Mouse (Mus musculus) heart, embryonic 14.5 days (tissue): Measurements from ENCODE around the gene Afap1. TPM values are rescaled to one million over a fixed set of nuclear protein-coding genes. Genes with fewer than 3 reads are reported as not detected.

Experiments
- ATAC-seq: fragments of 200-750 bp; cut with Nextera tagmentation; 2 replicates; pipeline ENCODE4 v1.8.0; 2017; ENCODE audit warnings: low read depth, moderate TSS enrichment; ENCODE audit not compliant: insufficient number of reproducible peaks, insufficient read depth, low FRiP score
- H3K27ac ChIP-seq, 2 experiments: fragments of 200-500 bp in 1 of 2; fragments of 300-500 bp in 1 of 2; sonication (generic) in 1 of 2; replicated peaks in 1 of 2; 2 replicates each; pipeline ENCODE4 v1.5.1; 2012 to 2014; ENCODE audit warnings: low read depth in 2 of 2, low read length in 2 of 2, control low read depth in 1 of 2, mild to moderate bottlenecking in 1 of 2, mixed read lengths in 1 of 2; ENCODE audit not compliant: control insufficient read depth in 1 of 2, insufficient read depth in 1 of 2
- H3K27me3 ChIP-seq: fragments of 300-500 bp; sonication (generic); 2 replicates; pipeline ENCODE4 v1.6.1; 2014; ENCODE audit warnings: mild to moderate bottlenecking, low read length, control low read depth; ENCODE audit not compliant: control insufficient read depth, insufficient read depth
- H3K36me3 ChIP-seq: fragments of 300-500 bp; sonication (generic); 2 replicates; pipeline ENCODE4 v1.6.1; 2014; ENCODE audit warnings: mild to moderate bottlenecking, control low read depth, low read length, mixed read lengths; ENCODE audit not compliant: control insufficient read depth, insufficient read depth
- H3K4me1 ChIP-seq, 2 experiments: fragments of 200-500 bp in 1 of 2; fragments of 300-500 bp in 1 of 2; sonication (generic) in 1 of 2; 2 replicates each; pipeline ENCODE4 v1.6.1; 2012 to 2014; ENCODE audit warnings: low read length in 2 of 2, control low read depth in 1 of 2, mixed read lengths in 1 of 2; ENCODE audit not compliant: control insufficient read depth in 2 of 2, insufficient read depth in 2 of 2
- H3K4me2 ChIP-seq: fragments of 300-500 bp; sonication (generic); 2 replicates; pipeline ENCODE4 v1.6.1; 2014; ENCODE audit warnings: mild to moderate bottlenecking, low read length
- H3K4me3 ChIP-seq, 2 experiments: fragments of 200-500 bp in 1 of 2; fragments of 300-500 bp in 1 of 2; sonication (generic) in 1 of 2; 2 replicates each; pipeline ENCODE4 v1.5.1; 2012 to 2014; ENCODE audit warnings: low read length in 2 of 2, mild to moderate bottlenecking in 2 of 2, control low read depth in 1 of 2, low read depth in 1 of 2, moderate library complexity in 1 of 2; ENCODE audit not compliant: control insufficient read depth in 1 of 2, insufficient read depth in 1 of 2
- H3K9ac ChIP-seq: fragments of 300-500 bp; sonication (generic); 2 replicates; pipeline ENCODE4 v1.6.1; 2014; ENCODE audit warnings: mild to moderate bottlenecking, low read length
- H3K9me3 ChIP-seq: fragments of 300-500 bp; sonication (generic); 2 replicates; pipeline ENCODE4 v1.6.1; 2016; ENCODE audit warnings: low read length, control low read depth; ENCODE audit not compliant: control insufficient read depth
- WGBS: fragments of 180-500 bp; shearing (Covaris S2); extraction: QIAGEN DNeasy Blood & Tissue Kit; methylation state at CpG from one replicate; pipeline ENCODE4 v1.1.7; 2014; 5-methylcytosine and 5-hydroxymethylcytosine counted together
- polyA plus RNA-seq: library from polyadenylated mRNA; unstranded; fragments of >200 nt; fragmentation: Nextera tagmentation; extraction: Ambion mirVana; gene quantifications from 2 replicates; pipeline ENCODE4 v1.2.1, GENCODE M21; 2014

Gene Afap1
- polyA plus RNA-seq, 1 experiment from 2014 or later: 24.8 TPM

GRCm38 (mm10) chr5:35920557-35920956, 27.4 kb downstream of the Afap1 start:
- peak overlapping the region; percentile 78 for H3K9ac ChIP-seq

DNA sequence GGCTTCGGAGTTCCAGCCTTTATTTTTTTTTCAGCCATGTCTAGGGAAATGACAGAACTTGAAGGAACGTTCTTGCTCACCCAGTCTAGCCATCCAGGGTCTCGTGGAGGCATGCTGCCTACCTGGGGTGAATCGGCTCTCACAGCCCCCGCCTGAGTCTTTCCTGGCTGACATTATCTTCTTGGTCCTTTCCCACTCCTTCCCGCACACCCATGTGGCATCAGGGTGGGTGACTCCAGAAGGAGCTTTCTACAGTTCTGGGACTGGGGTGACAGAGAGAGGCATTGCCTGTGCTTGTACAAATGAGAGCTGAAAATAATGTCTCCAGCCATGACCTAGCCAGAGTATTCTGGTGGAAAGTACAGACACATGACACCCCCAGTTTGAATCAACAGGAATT, 28.0 kb downstream of the Afap1 start:
- peak overlapping the region; percentile 78 for H3K9ac ChIP-seq
- H3K27ac ChIP-seq: peak overlapping the region; percentile 99 to 100
- H3K4me1 ChIP-seq: peaks cover 86 to 97% of the 10 kb centered on the region in 2 experiments
- H3K4me3 ChIP-seq: no peak overlapping the region
- H3K9me3 ChIP-seq: no peaks in the 10 kb centered on the region
- H3K27me3 ChIP-seq: no peaks in the 10 kb centered on the region
- 0 out of 2 replicates have a peak, but pooled peaks cover 5% of the 10 kb centered on the region for H3K36me3 ChIP-seq
- ATAC-seq: no peak
- peak overlapping the region; percentile 63 for H3K4me2 ChIP-seq
- WGBS: 17% methylated on average over 6 of the region's 6 CpGs

More at GRCm38 (mm10) chr5:35920557-35920956, 27.4 kb downstream of the Afap1 start:
- Histone ChIP-seq H3K4me1 (peaks cover 84 to 97% of the 10 kb centered on the region in 2 experiments), H3K4me2 (peak overlapping the region; percentile 63), H3K27me3 (no peaks in the 10 kb centered on the region), H3K4me3 (no peak overlapping the region), H3K36me3 (0 out of 2 replicates have a peak, but pooled peaks cover 5% of the 10 kb centered on the region), H3K9me3 (no peaks in the 10 kb centered on the region), H3K27ac (peak overlapping the region; percentile 99 to 100)
- no peak for ATAC-seq

GRCm38 (mm10) chr5:35921595-35922254, 28.6 kb downstream of the Afap1 start:
- 9% methylated on average over 10 of the region's 10 CpGs for WGBS
- H3K36me3 ChIP-seq: 0 out of 2 replicates have a peak, but pooled peaks cover 5% of the 10 kb centered on the region
- H3K4me2 ChIP-seq: peak overlapping the region; percentile 63
- H3K9me3 ChIP-seq: no peaks in the 10 kb centered on the region
- ATAC-seq: peak; percentile 89
- H3K9ac ChIP-seq: peak overlapping the region; percentile 78
- H3K4me1 ChIP-seq: peaks cover 89 to 97% of the 10 kb centered on the region in 2 experiments
- H3K27me3 ChIP-seq: no peaks in the 10 kb centered on the region
- peak overlapping the region; percentile 99 to 100 for H3K27ac ChIP-seq
- peak overlapping the region; percentile 12 to 16; a peak in 3 of 4 replicates for H3K4me3 ChIP-seq

DNA sequence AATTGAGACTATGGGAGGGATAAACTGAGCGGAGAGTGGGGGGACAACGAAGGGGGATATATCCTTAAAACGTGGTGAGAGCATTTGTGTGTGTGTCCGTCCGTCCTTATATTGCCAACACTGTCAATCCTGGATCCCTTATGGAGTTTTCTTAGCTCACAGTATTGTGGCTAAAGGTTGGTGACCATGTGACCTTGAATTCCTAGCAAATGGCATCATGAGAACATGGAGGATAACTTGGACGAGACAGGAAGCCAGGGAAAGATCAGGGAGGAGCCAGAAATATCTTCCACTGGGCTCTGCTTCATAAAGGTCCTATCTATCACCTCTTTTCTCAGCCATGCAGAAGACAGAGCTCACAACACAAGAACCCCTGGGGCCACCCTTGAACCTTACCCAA, 30.3 kb downstream of the Afap1 start:
- Histone ChIP-seq H3K9ac (no peak overlapping the region), H3K4me2 (peak overlapping the region; percentile 63), H3K9me3 (no peaks in the 10 kb centered on the region), H3K27me3 (no peaks in the 10 kb centered on the region), H3K36me3 (no peaks in the 10 kb centered on the region), H3K27ac (peak overlapping the region; percentile 99 to 100), H3K4me3 (no peak overlapping the region), H3K4me1 (peaks cover 80 to 93% of the 10 kb centered on the region in 2 experiments)
- 65% methylated on average over 6 of the region's 6 CpGs for WGBS
- no peak for ATAC-seq

- H3K27me3 ChIP-seq: no peaks in the 10 kb centered on the region
- peak overlapping the region; percentile 45 for H3K9ac ChIP-seq
- WGBS: 41% methylated on average over 12 of the region's 12 CpGs
- peaks cover 64 to 75% of the 10 kb centered on the region in 2 experiments for H3K4me1 ChIP-seq
- peak overlapping the region; percentile 18 to 100 for H3K27ac ChIP-seq
- H3K9me3 ChIP-seq: no peaks in the 10 kb centered on the region
- H3K4me2 ChIP-seq: 0 out of 2 replicates have a peak overlapping the region, but pooled peaks have one; percentile 22
- H3K4me3 ChIP-seq: no peak overlapping the region
- ATAC-seq: no peak
- H3K36me3 ChIP-seq: 0 out of 2 replicates have a peak, but pooled peaks cover 4% of the 10 kb centered on the region
Observed at GRCm38 (mm10) chr5:35925171-35925634, 32.1 kb downstream of the Afap1 start.

DNA sequence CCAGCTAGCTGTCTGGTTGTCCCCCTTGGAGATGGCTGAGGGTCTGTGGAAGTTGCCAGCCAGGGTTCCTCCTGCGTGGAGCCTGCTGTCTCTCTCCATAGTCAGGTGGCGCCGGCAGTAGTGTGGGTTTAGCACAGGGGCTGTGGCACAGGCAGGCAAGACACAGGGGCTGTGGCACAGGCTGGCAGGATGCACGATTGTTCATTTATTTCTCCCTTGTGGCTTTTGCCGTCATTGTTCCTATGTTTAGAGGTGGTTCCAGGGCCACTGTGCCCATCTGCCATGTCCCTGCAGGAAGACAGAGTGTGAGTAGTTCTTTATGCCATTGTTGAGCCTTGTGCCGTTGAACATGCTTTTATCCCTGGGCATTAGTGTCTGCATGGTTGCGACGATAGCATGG, 33.4 kb downstream of the Afap1 start:
- no peaks in the 10 kb centered on the region for H3K9me3 ChIP-seq
- H3K4me2 ChIP-seq: no peak overlapping the region
- 82% methylated on average over 8 of the region's 8 CpGs for WGBS
- no peak for ATAC-seq
- H3K27ac ChIP-seq: no peak overlapping the region
- H3K4me3 ChIP-seq: no peak overlapping the region
- H3K27me3 ChIP-seq: no peaks in the 10 kb centered on the region
- peak overlapping the region; percentile 10; the same call in 1 of the 2 replicates for H3K9ac ChIP-seq
- H3K4me1 ChIP-seq: peaks cover 59 to 68% of the 10 kb centered on the region in 2 experiments
- 0 out of 2 replicates have a peak, but pooled peaks cover 4% of the 10 kb centered on the region for H3K36me3 ChIP-seq

DNA sequence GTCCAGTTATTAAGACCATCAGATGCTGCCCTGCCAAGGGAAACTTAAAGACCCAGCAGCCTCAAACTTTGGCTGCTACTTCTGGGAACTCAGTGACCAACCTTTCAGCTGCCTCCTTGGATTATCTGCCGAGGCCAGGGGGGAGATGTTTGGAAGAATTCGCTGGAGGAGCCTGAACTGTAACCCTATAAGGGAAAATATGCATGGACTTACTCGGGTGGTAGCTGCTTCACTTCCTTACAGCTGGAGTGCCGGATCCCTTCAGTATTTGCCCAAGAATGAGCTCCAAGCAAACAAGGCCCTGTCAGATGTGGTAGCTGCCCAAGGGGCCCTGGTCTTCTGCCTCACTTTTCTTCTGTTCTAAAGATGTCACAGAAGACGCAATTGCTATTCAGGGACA, 38.2 kb downstream of the Afap1 start:
- 27% methylated on average over 5 of the region's 5 CpGs for WGBS
- Histone ChIP-seq H3K4me2 (no peak overlapping the region), H3K9me3 (no peaks in the 10 kb centered on the region), H3K27me3 (no peaks in the 10 kb centered on the region), H3K9ac (0 out of 2 replicates have a peak overlapping the region, but pooled peaks have one; percentile 36), H3K36me3 (peaks cover 9% of the 10 kb centered on the region), H3K4me1 (peaks cover 37 to 61% of the 10 kb centered on the region in 2 experiments), H3K4me3 (no peak overlapping the region), H3K27ac (0 out of 4 replicates have a peak overlapping the region, but pooled peaks of 1 of the 2 experiments have one; percentile 30)
- no peak for ATAC-seq
